Mouse (Mus musculus): ENCODE data around the gene Pald1. TPM values are rescaled to one million over a fixed set of nuclear protein-coding genes. Genes with fewer than 3 reads are reported as not detected.

Gene Pald1
- polyA plus RNA-seq, 1 experiment from 2014 or later, result 36.1 TPM

DNA sequence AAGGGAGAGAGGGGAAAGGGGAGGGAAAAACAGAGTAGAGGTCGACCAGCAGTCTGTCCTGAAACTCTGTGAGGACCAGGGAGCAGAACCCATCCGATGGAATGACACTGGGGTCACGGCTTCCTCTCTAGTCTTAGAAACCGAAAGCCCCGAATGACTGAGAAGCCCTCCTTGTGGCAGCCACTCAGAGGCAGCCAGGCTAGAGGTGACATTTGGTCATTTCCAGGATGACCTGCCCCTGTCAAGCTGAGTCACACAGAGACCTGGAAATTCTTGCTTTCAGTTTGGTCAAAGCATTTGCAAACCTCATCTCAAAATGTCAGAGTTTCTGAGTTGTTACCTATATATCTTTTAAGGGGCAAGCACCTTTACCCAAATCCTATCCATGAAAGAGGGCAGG is 102.2 kb downstream of the Pald1 start:
- WGBS, result 84% methylated on average over 5 of the region's 5 CpGs
- Histone ChIP-seq H3K36me3 (no peaks in the 10 kb centered on the region), H3K9me3 (replicated peaks) (no peaks in the 10 kb centered on the region), H3K27ac (replicated peaks) (no peak overlapping the region), H3K27me3 (ENCODE audit: low read depth, poor library complexity, severe bottlenecking) (no peaks in the 10 kb centered on the region), H3K4me3 (no peak overlapping the region), H3K4me1 (no peaks in the 10 kb centered on the region)
- no peak for DNase-seq (ENCODE audit: low spot score)

DNA sequence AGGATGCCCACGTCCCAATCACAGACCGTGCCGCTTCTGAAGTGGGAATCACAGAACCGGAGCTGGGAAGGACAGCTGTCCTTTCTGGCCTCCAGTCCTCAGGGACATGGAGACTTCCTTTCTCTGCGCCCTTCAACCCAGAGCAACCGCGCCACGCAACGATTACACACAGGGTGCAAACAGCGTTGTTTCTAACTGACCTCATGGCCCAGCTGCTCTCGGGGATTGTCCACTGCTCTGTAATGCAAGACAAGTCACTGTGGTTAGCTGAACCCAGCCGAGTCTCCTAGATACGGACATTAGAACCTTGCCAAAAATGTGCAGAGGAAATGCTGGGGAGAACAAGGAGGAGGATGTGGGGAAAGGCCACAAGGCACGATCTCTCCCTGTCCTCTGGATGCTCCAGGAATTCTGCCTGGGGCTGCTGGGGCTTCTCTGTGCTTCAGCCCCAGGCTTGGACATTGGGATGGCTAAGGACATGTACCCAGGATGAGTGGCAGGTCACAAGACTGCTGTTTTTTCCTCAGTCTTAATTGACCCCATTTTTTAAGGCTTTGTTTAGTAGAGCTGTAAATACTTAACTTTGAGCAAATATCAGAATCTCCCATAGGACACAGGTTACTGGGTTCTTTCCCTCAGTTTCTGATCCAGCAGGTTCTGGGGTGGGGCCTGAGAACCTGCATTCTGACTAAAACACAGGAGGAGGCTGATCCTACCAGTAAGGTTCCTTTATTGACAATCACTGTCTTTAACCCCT is 105.2 kb downstream of the Pald1 start:
- Histone ChIP-seq H3K9me3 (replicated peaks) (no peaks in the 10 kb centered on the region), H3K4me3 (no peak overlapping the region), H3K36me3 (no peaks in the 10 kb centered on the region), H3K27ac (replicated peaks) (no peak overlapping the region), H3K4me1 (peaks cover 14% of the 10 kb centered on the region), H3K27me3 (ENCODE audit: low read depth, poor library complexity, severe bottlenecking) (peaks cover 25% of the 10 kb centered on the region)
- 81% methylated on average over 14 of the region's 14 CpGs for WGBS
- DNase-seq (ENCODE audit: low spot score), result no peak

DNA sequence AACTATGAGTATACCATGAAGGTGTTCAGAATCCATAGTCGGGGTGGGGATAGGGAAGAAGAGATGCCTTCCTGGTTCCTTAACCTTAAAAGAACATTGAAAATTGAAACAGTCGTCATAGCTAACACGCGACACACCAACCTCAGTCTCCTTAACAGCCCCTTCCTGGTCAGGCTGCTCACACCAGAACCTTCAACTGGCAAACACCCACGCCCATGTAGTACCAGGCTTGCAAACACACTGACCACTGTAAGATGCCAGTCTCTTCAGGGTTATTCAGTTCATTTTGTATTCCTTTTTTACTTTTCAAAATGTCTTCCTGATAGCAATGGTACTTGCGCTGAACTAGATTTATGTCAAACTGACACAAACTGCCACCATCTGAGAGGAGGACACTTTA is 106.3 kb downstream of the Pald1 start:
- no peak for DNase-seq (ENCODE audit: low spot score)

DNA sequence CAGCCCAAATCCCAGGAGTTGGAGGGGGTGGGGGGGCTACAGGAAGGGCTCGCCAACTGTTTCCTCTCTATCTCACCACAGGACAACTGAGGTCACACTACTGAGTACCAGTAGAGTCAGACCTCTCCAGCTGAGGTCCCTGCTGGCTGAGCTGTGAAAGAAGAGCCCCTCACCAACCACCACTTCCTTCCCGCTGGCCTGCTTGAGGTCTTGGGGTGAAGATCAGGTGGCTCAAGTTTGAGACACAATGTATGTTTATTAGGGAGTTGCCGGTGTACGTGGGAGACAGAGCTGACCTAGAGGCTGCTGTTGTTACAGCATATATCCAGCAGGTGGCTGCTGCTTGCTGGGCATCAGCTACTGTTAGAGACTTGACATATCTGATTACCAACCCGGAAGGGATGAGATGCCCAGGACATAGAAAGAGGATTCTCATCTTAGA is 107.6 kb downstream of the Pald1 start:
- WGBS, result 8% methylated on average over 5 of the region's 5 CpGs
- Histone ChIP-seq H3K9me3 (replicated peaks) (no peaks in the 10 kb centered on the region), H3K4me3 (peak overlapping the region; percentile 5; the same call in 1 of the 2 replicates), H3K27me3 (ENCODE audit: low read depth, poor library complexity, severe bottlenecking) (peaks cover 46% of the 10 kb centered on the region), H3K4me1 (peaks cover 26% of the 10 kb centered on the region), H3K27ac (replicated peaks) (no peak overlapping the region), H3K36me3 (no peaks in the 10 kb centered on the region)
- peak; percentile 58 for DNase-seq (ENCODE audit: low spot score)

More for the DNA sequence above, 106.3 kb downstream of the Pald1 start:
- Histone ChIP-seq H3K36me3 (no peaks in the 10 kb centered on the region), H3K4me1 (peaks cover 24% of the 10 kb centered on the region), H3K4me3 (no peak overlapping the region), H3K27ac (replicated peaks) (no peak overlapping the region), H3K9me3 (replicated peaks) (no peaks in the 10 kb centered on the region), H3K27me3 (ENCODE audit: low read depth, poor library complexity, severe bottlenecking) (peaks cover 36% of the 10 kb centered on the region)
- 94% methylated on average over 6 of the region's 6 CpGs for WGBS

DNA sequence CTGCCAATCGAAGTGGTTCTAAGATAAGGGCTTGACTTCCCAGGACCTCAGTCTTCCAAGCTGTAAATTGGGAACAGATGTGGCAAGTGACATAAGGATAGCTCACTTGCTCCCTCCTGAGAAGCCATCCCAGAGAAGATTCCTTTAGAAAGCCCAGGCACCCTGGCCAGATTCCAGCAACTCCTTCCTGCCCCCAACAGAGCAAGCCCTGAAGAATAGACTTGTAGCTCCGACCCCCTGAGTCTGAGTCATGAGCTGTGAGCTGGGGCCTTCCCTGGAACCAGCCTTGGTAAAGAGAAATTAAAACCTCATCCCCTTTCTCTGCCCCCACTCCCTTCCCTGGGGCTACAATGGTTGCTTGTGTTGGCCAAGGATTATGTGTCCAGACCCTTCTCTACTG is 108.8 kb downstream of the Pald1 start:
- no peaks in the 10 kb centered on the region for H3K9me3 ChIP-seq (replicated peaks)
- WGBS, result 77% methylated on average over 2 of the region's 2 CpGs
- H3K4me3 ChIP-seq, result no peak overlapping the region
- H3K27me3 ChIP-seq (ENCODE audit: low read depth, poor library complexity, severe bottlenecking), result peaks cover 52% of the 10 kb centered on the region
- peaks cover 26% of the 10 kb centered on the region for H3K4me1 ChIP-seq
- no peak overlapping the region for H3K27ac ChIP-seq (replicated peaks)
- no peaks in the 10 kb centered on the region for H3K36me3 ChIP-seq
- no peak for DNase-seq (ENCODE audit: low spot score)

DNA sequence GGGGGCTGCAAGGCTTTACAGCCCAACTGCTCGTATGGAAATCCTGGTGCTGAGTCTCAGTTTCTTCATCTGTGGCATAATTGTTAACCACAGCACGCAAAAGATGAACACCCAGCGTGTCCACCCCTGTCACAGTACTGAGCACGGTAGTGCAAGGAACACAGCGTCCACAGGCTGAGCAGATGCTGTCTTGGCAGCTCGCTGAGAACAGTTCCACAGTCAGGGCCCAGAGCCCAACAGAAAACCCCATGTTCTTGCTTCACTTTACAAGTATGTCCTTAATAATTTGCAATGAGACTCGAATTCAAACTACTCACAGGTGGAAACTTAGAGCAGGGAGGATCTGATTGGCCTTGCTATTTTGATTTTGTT is 109.5 kb downstream of the Pald1 start:
- H3K36me3 ChIP-seq, result no peaks in the 10 kb centered on the region

DNA sequence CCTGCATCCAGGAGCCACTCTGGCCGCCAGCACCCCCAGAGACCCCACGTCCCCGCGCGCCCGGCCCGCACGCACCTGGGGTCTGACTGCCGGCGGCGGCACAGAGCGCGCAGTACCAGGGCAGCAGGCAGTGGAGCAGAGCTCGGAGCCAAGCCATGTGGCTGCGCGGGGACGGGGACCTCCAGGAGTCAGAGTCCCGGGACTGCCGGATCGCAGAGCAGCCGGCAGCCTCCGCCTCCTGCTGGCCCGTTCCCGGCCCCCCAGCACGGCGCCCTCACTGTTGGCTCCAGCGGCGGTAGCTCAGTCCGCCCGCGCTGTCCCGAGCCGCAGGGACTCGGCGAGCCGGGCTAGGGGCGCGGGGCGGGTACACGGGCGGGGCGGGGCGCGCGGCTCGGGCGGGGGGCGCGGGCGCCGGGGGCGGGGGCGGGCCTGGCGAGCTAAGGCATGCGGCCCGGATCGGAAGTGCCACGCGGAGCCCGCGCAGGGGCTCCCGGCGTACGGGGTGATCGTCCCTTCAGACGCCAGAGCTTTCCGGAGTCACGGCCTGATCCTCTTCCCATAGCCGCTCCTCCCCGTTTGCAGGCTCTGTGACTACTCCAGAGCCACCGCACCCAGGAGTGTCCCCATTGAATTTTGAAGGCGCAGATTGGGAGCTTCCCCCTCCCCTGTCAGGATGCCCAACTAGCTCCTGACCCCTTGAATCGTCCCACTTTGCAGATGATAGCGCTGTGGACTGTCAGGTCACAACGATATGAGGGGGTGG is 110.1 kb downstream of the Pald1 start, which contains the start of gene Adamts14:
Gene Adamts14, minus strand, starts transcription at position 358 of the 763 bp plus-strand sequence.
- peak within 1 kb of the TSS; percentile 81 for H3K27ac ChIP-seq (replicated peaks)
- peak within 1 kb of the TSS; percentile 69 for H3K4me3 ChIP-seq
- H3K9me3 ChIP-seq (replicated peaks), result no peaks in the 10 kb centered on the region
- peaks cover 52% of the 10 kb centered on the region for H3K27me3 ChIP-seq (ENCODE audit: low read depth, poor library complexity, severe bottlenecking)
- H3K4me1 ChIP-seq, result peaks cover 26% of the 10 kb centered on the region
- WGBS, result under 1% methylated on average over 61 of the region's 75 CpGs
- H3K36me3 ChIP-seq, result no peaks in the 10 kb centered on the region
- DNase-seq (ENCODE audit: low spot score), result peak; percentile 66

More for the DNA sequence above, 109.5 kb downstream of the Pald1 start:
- Histone ChIP-seq H3K4me3 (peak overlapping the region; percentile 69), H3K4me1 (peaks cover 26% of the 10 kb centered on the region), H3K27ac (replicated peaks) (no peak overlapping the region), H3K9me3 (replicated peaks) (no peaks in the 10 kb centered on the region), H3K27me3 (ENCODE audit: low read depth, poor library complexity, severe bottlenecking) (peaks cover 52% of the 10 kb centered on the region)
- 45% methylated on average over 7 of the region's 7 CpGs for WGBS
- no peak for DNase-seq (ENCODE audit: low spot score)

DNA sequence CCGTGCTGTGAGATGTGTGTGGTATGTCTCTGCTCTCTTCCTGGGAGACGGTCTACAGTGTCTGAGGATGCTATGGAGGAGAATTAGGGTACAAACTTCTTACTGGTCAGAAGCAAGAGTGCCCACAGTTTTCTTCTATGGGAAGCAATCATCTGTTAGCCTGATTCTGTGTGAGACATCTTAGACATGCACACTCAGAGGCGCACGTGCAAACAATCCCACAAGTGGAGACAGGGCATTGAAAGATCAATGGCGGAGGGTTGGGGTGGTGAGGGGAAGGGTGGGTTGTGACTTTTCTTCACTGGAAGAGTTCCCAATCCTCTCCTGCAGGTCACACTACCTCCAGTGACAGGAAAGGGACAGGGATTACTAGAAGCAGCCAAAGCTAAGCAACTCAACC is 110.7 kb downstream of the Pald1 start:
- H3K27me3 ChIP-seq (ENCODE audit: low read depth, poor library complexity, severe bottlenecking), result peaks cover 52% of the 10 kb centered on the region
- H3K9me3 ChIP-seq (replicated peaks), result no peaks in the 10 kb centered on the region
- no peaks in the 10 kb centered on the region for H3K36me3 ChIP-seq
- H3K27ac ChIP-seq (replicated peaks), result peak overlapping the region; percentile 81; the same call in 1 of the 2 replicates
- 46% methylated on average over 5 of the region's 5 CpGs for WGBS
- H3K4me1 ChIP-seq, result peaks cover 26% of the 10 kb centered on the region
- H3K4me3 ChIP-seq, result peak overlapping the region; percentile 69
- no peak for DNase-seq (ENCODE audit: low spot score)

DNA sequence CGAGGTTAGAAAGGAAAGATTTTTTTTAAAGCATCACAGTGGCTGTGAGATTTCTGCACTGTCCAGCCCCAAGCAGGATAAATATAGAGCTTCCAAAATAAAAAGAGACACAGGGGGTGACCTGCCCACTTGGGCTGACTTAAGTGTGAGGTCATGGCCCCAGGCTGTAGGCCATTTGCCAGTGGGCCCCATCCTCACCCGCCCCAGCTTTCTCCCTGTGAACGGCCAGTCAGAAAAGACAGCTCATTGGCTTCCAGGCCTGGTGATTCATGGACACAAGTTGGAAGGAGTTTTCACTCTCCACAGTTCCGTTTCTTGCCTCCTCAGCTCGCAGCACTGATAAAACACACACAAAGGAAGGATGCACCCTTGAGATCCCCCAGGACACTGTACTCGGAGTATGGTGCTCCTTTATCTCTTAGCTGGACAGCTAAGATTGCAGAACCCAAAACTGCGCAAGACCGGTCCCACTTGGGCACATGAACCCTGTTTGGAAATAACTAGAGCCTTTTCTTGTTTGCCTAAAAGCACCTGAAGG is 111.2 kb downstream of the Pald1 start:
- Histone ChIP-seq H3K4me1 (peaks cover 26% of the 10 kb centered on the region), H3K9me3 (replicated peaks) (no peaks in the 10 kb centered on the region), H3K36me3 (no peaks in the 10 kb centered on the region), H3K4me3 (no peak overlapping the region), H3K27me3 (ENCODE audit: low read depth, poor library complexity, severe bottlenecking) (peaks cover 52% of the 10 kb centered on the region), H3K27ac (replicated peaks) (no peak overlapping the region)
- 59% methylated on average over 8 of the region's 8 CpGs for WGBS
- no peak for DNase-seq (ENCODE audit: low spot score)

Other genes starting within 250 kb of the Pald1 start
- gene Sgpl1, start 235.8 kb downstream of the Pald1 start, polyA plus RNA-seq (2016; fragmentation: Nextera tagmentation; extraction: Ambion mirVana), result 59.0 and 66.5 TPM in 2 replicates
- gene Tbata, start 211.6 kb downstream of the Pald1 start, polyA plus RNA-seq (2016; fragmentation: Nextera tagmentation; extraction: Ambion mirVana), result not detected in 2 replicates
- gene Adamts14, start 110.1 kb downstream of the Pald1 start, polyA plus RNA-seq (2016; fragmentation: Nextera tagmentation; extraction: Ambion mirVana), result 0.33 and 0.34 TPM in 2 replicates
- gene Prf1, start 85.7 kb downstream of the Pald1 start, polyA plus RNA-seq (2016; fragmentation: Nextera tagmentation; extraction: Ambion mirVana), result not detected in 2 replicates
- gene Nodal, start 34.4 kb upstream of the Pald1 start, polyA plus RNA-seq (2016; fragmentation: Nextera tagmentation; extraction: Ambion mirVana), result 0.25 and 0.26 TPM in 2 replicates
- 85.4 and 89.4 TPM in 2 replicates for gene Eif4ebp2, start 69.1 kb upstream of the Pald1 start, polyA plus RNA-seq (2016; fragmentation: Nextera tagmentation; extraction: Ambion mirVana)
- 10.1 and 12.1 TPM in 2 replicates for gene Lrrc20, start 92.3 kb upstream of the Pald1 start, polyA plus RNA-seq (2016; fragmentation: Nextera tagmentation; extraction: Ambion mirVana)
- 0.11 and 0.15 TPM in 2 replicates for gene Npffr1, start 212.0 kb upstream of the Pald1 start, polyA plus RNA-seq (2016; fragmentation: Nextera tagmentation; extraction: Ambion mirVana)

All from midbrain, embryonic 10.5 days (tissue).